Mouse (Mus musculus) right cerebral cortex, postnatal 25 days (tissue): Measurements from ENCODE around the gene Tbc1d8b.
"Not testable (repeated sequence)": the region's sequence is repeated elsewhere in the genome, so short reads cannot be mapped to it uniquely, and the experiment has no call there.

ENCODE experiments used
- DNase-seq: peaks from one replicate; pipeline ENCODE4 v3.0.0; 2022

The Tbc1d8b gene

GRCm38 (mm10) chrX:139684775-139685695 is at the start of gene Tbc1d8b:
Gene Tbc1d8b (plus strand): TSS chrX:139684996.
- DNase-seq: peak; percentile 53

- no peak for DNase-seq
Observed at GRCm38 (mm10) chrX:139639744-139640143, 45.1 kb upstream of the Tbc1d8b start.

- DNase-seq: no peak
Observed at GRCm38 (mm10) chrX:139640418-139640817, 44.4 kb upstream of the Tbc1d8b start.

- DNase-seq: no peak
Observed at GRCm38 (mm10) chrX:139652226-139652625, 32.6 kb upstream of the Tbc1d8b start.

GRCm38 (mm10) chrX:139653292-139653691 is 31.5 kb upstream of the Tbc1d8b start:
- DNase-seq: no peak

GRCm38 (mm10) chrX:139654350-139655063 is 30.3 kb upstream of the Tbc1d8b start:
- DNase-seq: no peak

GRCm38 (mm10) chrX:139662111-139662510 is 22.7 kb upstream of the Tbc1d8b start:
- DNase-seq: no peak

GRCm38 (mm10) chrX:139665829-139666228 is 19.0 kb upstream of the Tbc1d8b start:
- no peak for DNase-seq

GRCm38 (mm10) chrX:139684410-139684774 is 404 bp upstream of the Tbc1d8b start:
- DNase-seq: no peak

- no peak for DNase-seq
Observed at GRCm38 (mm10) chrX:139714381-139714780, 29.6 kb downstream of the Tbc1d8b start, which contains the start of gene Gm15013. Gene Gm15013 (minus strand): TSS chrX:139714481.

- DNase-seq: no peak
Observed at GRCm38 (mm10) chrX:139722350-139722749, 37.6 kb downstream of the Tbc1d8b start.

- DNase-seq: no peak
Observed at GRCm38 (mm10) chrX:139730541-139730940, 45.7 kb downstream of the Tbc1d8b start.

GRCm38 (mm10) chrX:139737066-139737465 is 52.3 kb downstream of the Tbc1d8b start:
- DNase-seq: no peak

GRCm38 (mm10) chrX:139751855-139752254 is 67.1 kb downstream of the Tbc1d8b start:
- DNase-seq: no peak

- not testable (repeated sequence) for DNase-seq
Observed at GRCm38 (mm10) chrX:139758634-139759033, 73.8 kb downstream of the Tbc1d8b start.

GRCm38 (mm10) chrX:139762546-139762945 is 77.8 kb downstream of the Tbc1d8b start:
- DNase-seq: peak; percentile 4

GRCm38 (mm10) chrX:139769975-139770637 is 85.3 kb downstream of the Tbc1d8b start:
- no peak for DNase-seq

GRCm38 (mm10) chrX:139774309-139775083 is 89.7 kb downstream of the Tbc1d8b start:
- peak; percentile 11 for DNase-seq

GRCm38 (mm10) chrX:139775084-139775612 is 90.4 kb downstream of the Tbc1d8b start:
- no peak for DNase-seq

GRCm38 (mm10) chrX:139777357-139777756 is 92.6 kb downstream of the Tbc1d8b start:
- no peak for DNase-seq

- no peak for DNase-seq
Observed at GRCm38 (mm10) chrX:139778886-139779285, 94.1 kb downstream of the Tbc1d8b start.

GRCm38 (mm10) chrX:139779401-139779800 is 94.6 kb downstream of the Tbc1d8b start:
- no peak for DNase-seq
